Mouse (Mus musculus) megakaryocyte progenitor cell, adult 5-6 weeks (primary cell): Measurements from ENCODE around the gene Mrps2. TPM values are rescaled to one million over a fixed set of nuclear protein-coding genes. Genes with fewer than 3 reads are reported as not detected.

Experiments
- ATAC-seq: replicated peaks from 2 replicates; pipeline ENCODE4 v1.8.0; 2016; ENCODE audit warnings: mild to moderate bottlenecking, moderate TSS enrichment, inconsistent platforms; ENCODE audit not compliant: poor library complexity
- total RNA-seq, 2 experiments: library from RNA; stranded (forward) in 1 of 2; stranded (reverse) in 1 of 2; fragments of 157-497, 149-512 nt in 1 of 2; fragments of 200-1000 nt in 1 of 2; gene quantifications; 2 replicates each; pipeline versions ENCODE4 v1.2.3 to v1.2.4; 2015 to 2017

Gene Mrps2
- total RNA-seq, 2 experiments from 2014 or later = 31.2 to 64.8 TPM

GRCm38 (mm10) chr2:28517206-28517909 is 49.5 kb downstream of the Mrps2 start:
- peak; percentile 71 for ATAC-seq

DNA sequence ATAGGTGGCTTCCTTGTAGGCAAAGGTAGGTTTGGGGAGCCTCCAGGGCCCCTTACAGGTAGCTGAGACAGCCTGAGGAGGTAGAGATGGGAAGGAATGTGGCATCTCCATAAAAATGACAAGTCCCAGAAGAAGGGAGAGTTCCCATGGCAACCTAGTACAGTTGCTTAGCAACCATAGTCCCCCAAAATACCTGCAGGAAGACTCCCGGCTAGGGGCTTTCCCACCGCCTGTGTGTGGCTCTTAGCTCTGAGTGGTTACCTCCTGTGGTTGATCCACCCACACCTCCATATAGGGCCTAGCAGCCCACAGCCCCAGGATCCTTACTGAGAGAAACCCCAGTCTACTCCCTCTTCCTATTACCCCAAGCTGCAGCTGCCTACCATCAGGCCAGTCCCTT is 50.4 kb downstream of the Mrps2 start:
- ATAC-seq = no peak

DNA sequence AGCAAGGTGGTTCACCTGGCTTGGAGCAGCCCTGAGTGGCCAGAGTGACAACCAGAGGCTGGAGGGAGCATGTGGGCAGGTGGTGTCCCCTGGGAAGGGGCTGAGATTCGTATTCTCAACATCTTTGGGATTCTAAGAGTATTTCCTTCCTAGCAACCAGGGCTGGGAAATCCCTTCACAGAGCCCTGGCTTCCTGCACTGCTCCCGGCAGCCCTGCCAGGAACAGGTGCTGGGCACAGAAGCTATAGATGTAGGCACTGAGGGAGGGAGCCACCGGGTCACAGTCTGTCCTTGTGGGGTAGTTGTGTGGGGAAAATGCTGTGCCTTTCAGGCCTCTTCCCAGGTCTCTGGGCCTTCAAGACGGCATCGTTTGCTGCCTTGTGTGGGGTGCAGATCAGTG is 52.7 kb downstream of the Mrps2 start:
- ATAC-seq = no peak

Other genes with a start within 250 kb of the Mrps2 start
- gene Ppp1r26, start 21.3 kb upstream of the Mrps2 start, total RNA-seq (2015) = 1.9 and 2.2 TPM in 2 replicates
- 1.1 and 1.6 TPM in 2 replicates for gene Ppp1r26, start 21.3 kb upstream of the Mrps2 start, total RNA-seq (2017)
- not detected in 2 replicates for gene 1700007K13Rik, start 1.7 kb upstream of the Mrps2 start, total RNA-seq (2015)
- gene 1700007K13Rik, start 1.7 kb upstream of the Mrps2 start, total RNA-seq (2017) = not detected in 2 replicates
- not detected in 2 replicates for gene Gbgt1, start 28.8 kb downstream of the Mrps2 start, total RNA-seq (2015)
- gene Gbgt1, start 28.8 kb downstream of the Mrps2 start, total RNA-seq (2017) = not detected in 2 replicates
- not detected in 2 replicates for gene Gm10134, start 38.0 kb downstream of the Mrps2 start, total RNA-seq (2015)
- not detected in 2 replicates for gene Gm10134, start 38.0 kb downstream of the Mrps2 start, total RNA-seq (2017)
- gene Ralgds, start 45.1 kb downstream of the Mrps2 start, total RNA-seq (2015) = 3.4 and 7.4 TPM in 2 replicates
- 3.2 and 3.3 TPM in 2 replicates for gene Ralgds, start 45.1 kb downstream of the Mrps2 start, total RNA-seq (2017)
- not detected in 2 replicates for gene Cel, start 95.3 kb downstream of the Mrps2 start, total RNA-seq (2015)
- gene Cel, start 95.3 kb downstream of the Mrps2 start, total RNA-seq (2017) = not detected in 2 replicates
- gene Gtf3c5, start 115.7 kb downstream of the Mrps2 start, total RNA-seq (2015) = 16.2 and 19.1 TPM in 2 replicates
- gene Gtf3c5, start 115.7 kb downstream of the Mrps2 start, total RNA-seq (2017) = 11.0 and 13.0 TPM in 2 replicates
- 15.6 and 28.3 TPM in 2 replicates for gene Gfi1b, start 153.9 kb downstream of the Mrps2 start, total RNA-seq (2015)
- gene Gfi1b, start 153.9 kb downstream of the Mrps2 start, total RNA-seq (2017) = 10.3 and 13.1 TPM in 2 replicates
- gene Tsc1, start 173.2 kb downstream of the Mrps2 start, total RNA-seq (2015) = 9.4 and 10.3 TPM in 2 replicates
- 7.1 and 12.1 TPM in 2 replicates for gene Tsc1, start 173.2 kb downstream of the Mrps2 start, total RNA-seq (2017)
- gene Spaca9, start 231.7 kb downstream of the Mrps2 start, total RNA-seq (2015) = 0.66 and 5.7 TPM in 2 replicates
- 2.4 and 8.4 TPM in 2 replicates for gene Spaca9, start 231.7 kb downstream of the Mrps2 start, total RNA-seq (2017)
- gene Ak8, start 232.1 kb downstream of the Mrps2 start, total RNA-seq (2015) = 0.30 and 0.93 TPM in 2 replicates
- 0.24 and 0.33 TPM in 2 replicates for gene Ak8, start 232.1 kb downstream of the Mrps2 start, total RNA-seq (2017)